Mouse (Mus musculus) hindbrain, embryonic 15.5 days (tissue): ENCODE results near the gene Fxyd6. TPM values are rescaled to one million over a fixed set of nuclear protein-coding genes. Genes with fewer than 3 reads are reported as not detected.

Experiments used
- ATAC-seq: fragments of 200-750 bp; cut with Nextera tagmentation; 2 replicates; pipeline ENCODE4 v1.8.0; 2017; ENCODE audit warnings: low read depth, moderate number of reproducible peaks, moderate TSS enrichment; ENCODE audit not compliant: low FRiP score
- H3K27ac ChIP-seq: fragments of 300-500 bp; sonication (generic); replicated peaks from 2 replicates; pipeline ENCODE4 v1.5.1; 2015; ENCODE audit warnings: mild to moderate bottlenecking, inconsistent platforms
- H3K27me3 ChIP-seq: fragments of 300-500 bp; sonication (generic); 2 replicates; pipeline ENCODE4 v1.6.1; 2015; ENCODE audit warnings: control low read depth, inconsistent platforms
- H3K36me3 ChIP-seq: fragments of 300-500 bp; sonication (generic); 2 replicates; pipeline ENCODE4 v1.6.1; 2015; ENCODE audit warnings: control low read depth, inconsistent platforms
- H3K4me1 ChIP-seq: fragments of 300-500 bp; sonication (generic); replicated peaks from 2 replicates; pipeline ENCODE4 v1.6.1; 2015; ENCODE audit warnings: control low read depth, inconsistent platforms
- H3K4me2 ChIP-seq: fragments of 300-500 bp; sonication (generic); 2 replicates; pipeline ENCODE4 v1.6.1; 2015; ENCODE audit warnings: moderate library complexity, mild to moderate bottlenecking, inconsistent platforms
- H3K4me3 ChIP-seq: fragments of 300-500 bp; sonication (generic); 2 replicates; pipeline ENCODE4 v1.5.1; 2015; ENCODE audit warnings: mild to moderate bottlenecking, inconsistent platforms
- H3K9ac ChIP-seq: fragments of 300-500 bp; sonication (generic); 2 replicates; pipeline ENCODE4 v1.6.1; 2015; ENCODE audit warnings: inconsistent platforms
- H3K9me3 ChIP-seq: fragments of 300-500 bp; sonication (generic); 2 replicates; pipeline ENCODE4 v1.6.1; 2016; ENCODE audit warnings: control low read depth, inconsistent platforms
- WGBS: fragments of 180-500 bp; shearing (Covaris S2); methylation state at CpG from one replicate; pipeline ENCODE4 v1.1.7; 2015; 5-methylcytosine and 5-hydroxymethylcytosine counted together
- polyA plus RNA-seq: library from polyadenylated mRNA; unstranded; fragments of >200 nt; fragmentation: Nextera tagmentation; extraction: Ambion mirVana; gene quantifications from 2 replicates; pipeline ENCODE4 v1.2.1, GENCODE M21; 2015

Gene Fxyd6
- polyA plus RNA-seq, 1 experiment from 2014 or later = 611 TPM

DNA sequence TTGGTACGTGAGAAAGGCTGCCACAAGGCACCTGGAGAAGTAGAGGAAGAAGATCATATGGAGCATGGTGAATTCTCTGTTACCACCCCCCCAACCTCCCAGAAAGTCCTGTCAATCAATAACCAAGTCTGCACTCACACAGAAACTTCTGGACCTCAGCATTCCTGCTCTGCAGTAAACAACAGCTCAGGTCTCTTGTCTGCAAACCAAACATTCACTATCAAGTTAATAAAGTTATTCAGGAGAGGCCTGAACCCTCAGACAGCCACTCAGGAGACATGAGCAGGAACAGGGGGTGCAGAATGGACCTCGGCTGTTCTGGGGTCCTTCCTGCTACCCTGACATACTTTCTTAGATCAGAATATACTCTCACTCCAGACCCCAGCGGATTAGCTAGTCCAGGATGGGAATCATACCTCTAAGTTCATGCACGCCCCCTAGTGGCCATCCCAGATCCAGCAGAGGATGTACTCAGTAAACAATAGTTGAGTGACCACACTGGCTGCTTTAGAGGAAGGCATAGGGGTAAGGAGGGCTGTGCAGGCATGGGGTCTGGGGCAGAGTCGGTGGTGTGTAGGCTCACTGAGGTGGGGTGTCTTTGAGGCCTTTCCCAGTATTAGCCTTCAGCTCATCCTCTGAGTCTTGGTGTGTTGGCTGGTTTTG is 43.6 kb downstream of the Fxyd6 start:
- peaks cover 7% of the 10 kb centered on the region for H3K4me1 ChIP-seq
- no peaks in the 10 kb centered on the region for H3K27me3 ChIP-seq
- H3K9ac ChIP-seq = no peak overlapping the region
- H3K36me3 ChIP-seq = no peaks in the 10 kb centered on the region
- no peak overlapping the region for H3K4me2 ChIP-seq
- no peaks in the 10 kb centered on the region for H3K9me3 ChIP-seq
- H3K4me3 ChIP-seq = no peak overlapping the region
- 60% methylated on average over 5 of the region's 5 CpGs for WGBS
- no peak overlapping the region for H3K27ac ChIP-seq
- no peak for ATAC-seq

GRCm38 (mm10) chr9:45415912-45416311 is 45.9 kb downstream of the Fxyd6 start:
- Histone ChIP-seq H3K9me3 (no peaks in the 10 kb centered on the region), H3K4me1 (peaks cover 7% of the 10 kb centered on the region), H3K4me2 (no peak overlapping the region), H3K36me3 (no peaks in the 10 kb centered on the region), H3K27ac (no peak overlapping the region), H3K4me3 (no peak overlapping the region), H3K9ac (no peak overlapping the region), H3K27me3 (no peaks in the 10 kb centered on the region)
- WGBS = 38% methylated on average over 4 of the region's 4 CpGs
- no peak for ATAC-seq

GRCm38 (mm10) chr9:45417245-45417644 is 47.3 kb downstream of the Fxyd6 start:
- peaks cover 3% of the 10 kb centered on the region for H3K4me1 ChIP-seq
- WGBS = 35% methylated on average over 8 of the region's 8 CpGs
- H3K4me2 ChIP-seq = no peak overlapping the region
- no peak overlapping the region for H3K27ac ChIP-seq
- no peak for ATAC-seq
- H3K9ac ChIP-seq = no peak overlapping the region
- no peaks in the 10 kb centered on the region for H3K9me3 ChIP-seq
- no peaks in the 10 kb centered on the region for H3K27me3 ChIP-seq
- no peak overlapping the region for H3K4me3 ChIP-seq
- no peaks in the 10 kb centered on the region for H3K36me3 ChIP-seq

DNA sequence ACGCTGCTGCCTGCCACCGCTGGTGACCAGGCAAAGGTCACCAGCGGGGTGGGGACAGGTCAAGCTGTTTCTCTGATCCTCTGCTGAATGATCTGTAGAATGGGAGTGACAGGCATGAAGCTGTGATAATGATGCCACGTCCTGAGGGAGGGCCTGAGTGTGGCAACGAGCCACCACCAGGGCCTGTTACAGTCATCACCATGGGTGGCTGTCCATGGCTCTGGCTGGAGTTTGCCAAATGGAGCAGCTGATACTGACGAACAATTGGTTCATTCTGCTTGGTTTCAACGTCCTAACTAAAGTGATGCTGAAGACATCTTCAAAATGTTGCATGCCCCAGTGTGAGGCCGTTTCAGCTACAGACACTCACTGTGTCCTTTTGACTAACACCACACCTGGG is 48.3 kb downstream of the Fxyd6 start:
- ATAC-seq = no peak
- Histone ChIP-seq H3K9me3 (no peaks in the 10 kb centered on the region), H3K4me2 (no peak overlapping the region), H3K9ac (no peak overlapping the region), H3K27ac (no peak overlapping the region), H3K4me3 (no peak overlapping the region), H3K36me3 (no peaks in the 10 kb centered on the region), H3K4me1 (no peaks in the 10 kb centered on the region), H3K27me3 (no peaks in the 10 kb centered on the region)
- 55% methylated on average over 8 of the region's 8 CpGs for WGBS

DNA sequence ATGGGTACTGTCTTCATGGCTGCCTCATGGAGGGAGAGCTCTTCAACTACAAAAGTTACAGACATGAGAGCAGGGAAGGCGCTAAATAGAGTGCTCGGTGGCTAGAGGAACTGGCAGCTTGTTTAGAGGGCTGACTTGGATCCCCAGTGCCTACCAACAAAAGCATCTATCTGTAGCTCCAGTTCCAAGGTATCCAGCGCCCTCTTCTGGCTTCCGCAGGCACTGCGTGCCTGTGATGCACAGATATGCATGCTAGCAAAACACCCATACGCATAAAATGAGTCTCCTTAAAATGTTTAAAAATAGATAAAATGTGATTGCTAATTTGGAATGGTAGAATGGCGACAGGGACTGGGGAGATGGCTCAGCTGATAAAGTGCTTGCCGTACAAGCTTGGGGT is 51.2 kb downstream of the Fxyd6 start:
- no peaks in the 10 kb centered on the region for H3K36me3 ChIP-seq
- H3K4me2 ChIP-seq = no peak overlapping the region
- no peaks in the 10 kb centered on the region for H3K4me1 ChIP-seq
- H3K9ac ChIP-seq = no peak overlapping the region
- no peak overlapping the region for H3K4me3 ChIP-seq
- ATAC-seq = no peak
- H3K27ac ChIP-seq = no peak overlapping the region
- no peaks in the 10 kb centered on the region; the same call in 1 of the 2 replicates for H3K27me3 ChIP-seq
- WGBS = 65% methylated on average over 8 of the region's 8 CpGs
- H3K9me3 ChIP-seq = no peaks in the 10 kb centered on the region

- H3K27me3 ChIP-seq = no peaks in the 10 kb centered on the region; the same call in 1 of the 2 replicates
- WGBS = 79% methylated on average over 7 of the region's 7 CpGs
- no peak overlapping the region for H3K4me3 ChIP-seq
- no peaks in the 10 kb centered on the region for H3K36me3 ChIP-seq
- no peak overlapping the region for H3K9ac ChIP-seq
- H3K27ac ChIP-seq = no peak overlapping the region
- ATAC-seq = no peak
- H3K4me1 ChIP-seq = no peaks in the 10 kb centered on the region
- H3K4me2 ChIP-seq = no peak overlapping the region
- H3K9me3 ChIP-seq = no peaks in the 10 kb centered on the region
Measured at GRCm38 (mm10) chr9:45422761-45423298, 52.8 kb downstream of the Fxyd6 start.

DNA sequence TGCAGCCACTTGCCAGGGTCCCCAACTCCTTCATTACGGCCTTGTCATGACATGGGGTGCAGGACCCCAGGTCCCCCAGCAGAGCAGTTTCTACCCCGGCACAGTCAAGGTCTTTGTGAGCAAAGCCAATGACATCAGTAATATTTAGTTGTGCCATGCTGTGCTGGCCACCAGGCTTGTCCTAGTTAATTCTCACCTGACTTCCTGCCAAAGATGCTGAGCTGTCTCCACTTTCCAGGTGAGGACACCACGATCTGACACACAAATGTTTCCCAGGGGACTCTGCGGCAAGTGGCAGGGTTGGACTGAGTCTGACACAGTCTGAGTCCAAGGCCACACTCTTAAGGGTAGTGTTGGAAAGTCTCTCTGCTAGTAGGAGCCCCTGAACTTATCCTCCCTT is 56.5 kb downstream of the Fxyd6 start, which contains the start of gene Dscaml1:
Gene Dscaml1 (plus strand): TSS at position 173 of the 400 bp plus-strand sequence.
- Histone ChIP-seq H3K4me2 (no peak within 1 kb of the TSS), H3K4me1 (peaks cover 18% of the 10 kb centered on the region), H3K27me3 (peaks cover 17% of the 10 kb centered on the region; the same call in 1 of the 2 replicates), H3K9me3 (no peaks in the 10 kb centered on the region), H3K27ac (no peak within 1 kb of the TSS), H3K4me3 (no peak within 1 kb of the TSS), H3K36me3 (no peaks in the 10 kb centered on the region), H3K9ac (no peak within 1 kb of the TSS)
- ATAC-seq = no peak
- WGBS = 87% methylated on average over 4 of the region's 4 CpGs

DNA sequence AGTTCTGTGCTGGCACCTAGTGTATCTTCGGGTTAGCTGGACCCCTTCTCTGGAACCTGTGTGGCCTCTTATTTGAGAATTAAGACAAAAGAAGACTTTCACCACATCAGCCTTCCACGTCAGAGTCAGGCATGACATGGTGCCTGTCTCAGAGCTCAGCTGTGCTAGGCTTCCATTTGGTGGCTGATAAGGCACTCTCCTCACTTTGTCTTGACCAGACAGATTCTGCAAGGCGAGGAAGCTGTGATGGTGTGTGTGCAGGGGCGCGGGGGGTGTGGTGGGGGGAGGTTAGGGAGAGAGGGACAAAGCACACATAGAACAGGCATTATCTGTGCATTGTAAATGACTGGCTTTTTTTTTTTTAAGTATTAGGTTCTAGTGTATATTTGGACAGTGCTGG is 59.4 kb downstream of the Fxyd6 start:
- 34% methylated on average over 5 of the region's 5 CpGs for WGBS
- no peak for ATAC-seq
- H3K9ac ChIP-seq = no peak overlapping the region
- H3K4me2 ChIP-seq = peak overlapping the region; percentile 89
- H3K36me3 ChIP-seq = no peaks in the 10 kb centered on the region
- H3K27ac ChIP-seq = no peak overlapping the region
- peaks cover 43% of the 10 kb centered on the region for H3K4me1 ChIP-seq
- H3K9me3 ChIP-seq = no peaks in the 10 kb centered on the region
- no peak overlapping the region; the same call in 1 of the 2 replicates for H3K4me3 ChIP-seq
- peaks cover 24% of the 10 kb centered on the region; the same call in 1 of the 2 replicates for H3K27me3 ChIP-seq

- peak overlapping the region; percentile 67 for H3K4me3 ChIP-seq
- H3K9ac ChIP-seq = peak overlapping the region; percentile 77
- WGBS = 2% methylated on average over 52 of the region's 54 CpGs
- H3K27ac ChIP-seq = peak overlapping the region; percentile 81
- no peaks in the 10 kb centered on the region for H3K9me3 ChIP-seq
- H3K4me2 ChIP-seq = peak overlapping the region; percentile 89
- no peaks in the 10 kb centered on the region for H3K36me3 ChIP-seq
- peak; percentile 59 for ATAC-seq
- H3K27me3 ChIP-seq = peaks cover 24% of the 10 kb centered on the region; the same call in 1 of the 2 replicates
- H3K4me1 ChIP-seq = peaks cover 51% of the 10 kb centered on the region
Measured at GRCm38 (mm10) chr9:45429951-45430697, 60.1 kb downstream of the Fxyd6 start.

DNA sequence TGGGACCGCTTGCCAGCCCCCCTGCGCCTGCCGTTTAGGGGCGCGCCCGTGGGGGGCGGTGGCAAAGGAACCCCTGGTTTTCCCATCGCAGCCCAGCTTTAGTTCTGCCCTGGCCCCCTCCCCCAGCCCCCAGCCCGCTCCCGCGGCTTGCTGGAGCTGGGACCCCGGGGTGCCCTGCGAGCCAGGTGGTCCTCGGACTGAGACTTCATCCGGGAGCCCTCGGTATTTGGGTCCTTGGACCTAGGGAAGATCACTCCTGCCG is 60.6 kb downstream of the Fxyd6 start:
- ATAC-seq = no peak
- H3K36me3 ChIP-seq = no peaks in the 10 kb centered on the region
- peaks cover 56% of the 10 kb centered on the region for H3K4me1 ChIP-seq
- 0% methylated on average over 17 of the region's 17 CpGs for WGBS
- H3K9ac ChIP-seq = peak overlapping the region; percentile 77
- no peaks in the 10 kb centered on the region for H3K9me3 ChIP-seq
- peak overlapping the region; percentile 81 for H3K27ac ChIP-seq
- peaks cover 24% of the 10 kb centered on the region; the same call in 1 of the 2 replicates for H3K27me3 ChIP-seq
- H3K4me3 ChIP-seq = peak overlapping the region; percentile 67
- peak overlapping the region; percentile 89 for H3K4me2 ChIP-seq

DNA sequence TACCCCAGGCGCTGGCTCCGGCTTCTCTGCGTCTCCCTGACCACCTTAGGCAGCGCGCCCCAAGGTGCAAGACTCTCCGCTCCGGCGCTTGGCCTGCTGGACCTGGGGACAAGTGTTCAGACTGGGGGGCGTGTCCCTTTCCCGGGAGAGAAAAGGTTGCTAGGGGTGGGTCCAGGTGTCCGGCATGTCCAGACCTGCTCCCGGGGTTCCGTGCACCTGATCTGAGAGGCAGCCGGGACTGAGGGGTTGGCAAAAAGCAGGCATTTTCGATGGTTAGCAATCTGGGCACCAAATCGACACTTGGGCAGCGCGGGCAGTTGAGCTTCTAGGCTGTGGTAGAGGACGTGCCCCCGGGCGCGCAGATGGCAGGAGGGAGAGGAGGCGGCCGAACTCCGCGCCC is 61.2 kb downstream of the Fxyd6 start:
- H3K9ac ChIP-seq = peak overlapping the region; percentile 77
- ATAC-seq = no peak
- H3K4me2 ChIP-seq = peak overlapping the region; percentile 89
- peak overlapping the region; percentile 81 for H3K27ac ChIP-seq
- H3K36me3 ChIP-seq = no peaks in the 10 kb centered on the region
- peak overlapping the region; percentile 67 for H3K4me3 ChIP-seq
- peaks cover 24% of the 10 kb centered on the region; the same call in 1 of the 2 replicates for H3K27me3 ChIP-seq
- H3K9me3 ChIP-seq = no peaks in the 10 kb centered on the region
- H3K4me1 ChIP-seq = peaks cover 61% of the 10 kb centered on the region
- 2% methylated on average over 26 of the region's 26 CpGs for WGBS

DNA sequence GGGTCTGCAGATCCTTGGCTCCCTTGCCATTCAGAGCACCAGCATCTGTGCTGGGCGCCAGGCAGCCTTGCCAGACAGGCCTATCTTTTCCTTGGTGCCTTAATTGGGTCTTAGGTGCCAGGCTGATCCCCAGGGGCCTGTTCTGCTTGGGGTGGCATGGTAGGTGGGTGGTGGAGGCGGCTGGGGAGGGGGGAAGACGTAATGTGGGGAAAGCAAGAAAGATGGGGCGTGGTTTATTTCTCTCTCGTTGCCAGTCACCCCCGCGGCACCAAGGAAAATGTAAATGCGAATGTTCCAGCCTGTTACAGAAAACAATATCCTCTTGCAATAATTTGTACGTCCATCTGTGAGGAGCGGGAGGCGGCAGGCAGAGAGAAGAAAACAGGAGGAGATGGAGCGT is 62.7 kb downstream of the Fxyd6 start:
- Histone ChIP-seq H3K4me3 (peak overlapping the region; percentile 67), H3K27ac (peak overlapping the region; percentile 81), H3K9me3 (no peaks in the 10 kb centered on the region), H3K27me3 (peaks cover 24% of the 10 kb centered on the region; the same call in 1 of the 2 replicates), H3K9ac (peak overlapping the region; percentile 48), H3K4me1 (peaks cover 69% of the 10 kb centered on the region), H3K36me3 (no peaks in the 10 kb centered on the region), H3K4me2 (peak overlapping the region; percentile 89)
- peak; percentile 42 for ATAC-seq
- WGBS = 38% methylated on average over 12 of the region's 12 CpGs
